Mouse (Mus musculus): Measurements from ENCODE around the gene Eif2ak3.
A peak's percentile ranks its signal among the peaks of the same experiment; 100 is the strongest.
"Not testable (repeated sequence)": the region's sequence is repeated elsewhere in the genome, so short reads cannot be mapped to it uniquely, and the experiment has no call there.

The Eif2ak3 gene

DNA sequence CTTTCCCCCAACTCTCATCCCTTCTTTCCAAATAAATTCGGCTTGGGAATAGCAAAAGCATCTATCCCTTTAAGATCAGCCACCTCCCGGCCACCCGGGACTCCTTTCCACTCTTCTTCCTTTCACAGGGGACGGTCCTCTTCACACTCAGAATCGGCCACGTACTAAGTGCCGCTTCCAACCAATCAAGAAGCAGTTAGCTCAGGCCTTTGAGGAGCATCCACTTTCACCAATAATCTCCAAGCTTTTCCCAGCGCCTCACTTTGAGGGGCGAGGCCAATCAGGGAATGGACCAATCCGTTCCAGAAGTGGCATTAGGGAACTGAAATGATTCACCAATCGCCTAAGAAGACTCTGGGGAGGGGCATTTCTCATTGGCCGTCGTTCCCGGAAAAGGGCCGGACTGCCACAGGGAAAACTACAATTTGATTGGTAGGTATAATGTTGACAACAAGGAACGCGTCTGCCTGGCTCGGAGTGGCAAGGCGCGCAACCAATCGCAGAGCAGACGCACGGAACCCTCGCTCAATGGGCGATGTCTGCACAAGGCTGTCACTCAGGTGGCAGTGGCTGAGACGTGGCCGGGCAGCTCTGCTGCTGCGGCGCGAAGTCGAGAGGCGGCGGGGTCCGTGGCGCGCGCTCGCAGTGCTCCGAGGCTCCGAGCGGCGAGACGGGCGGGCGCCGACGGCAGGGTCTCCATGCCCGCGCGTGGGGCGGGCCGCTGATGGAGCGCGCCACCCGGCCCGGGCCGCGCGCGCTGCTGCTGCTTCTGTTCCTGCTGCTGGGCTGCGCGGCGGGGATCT, at the start of gene Eif2ak3:
Gene Eif2ak3, plus strand, starts transcription at position 514 of the 803 bp plus-strand sequence.
- DNase-seq (ENCODE audit: low spot score), result peak; percentile 100

DNA sequence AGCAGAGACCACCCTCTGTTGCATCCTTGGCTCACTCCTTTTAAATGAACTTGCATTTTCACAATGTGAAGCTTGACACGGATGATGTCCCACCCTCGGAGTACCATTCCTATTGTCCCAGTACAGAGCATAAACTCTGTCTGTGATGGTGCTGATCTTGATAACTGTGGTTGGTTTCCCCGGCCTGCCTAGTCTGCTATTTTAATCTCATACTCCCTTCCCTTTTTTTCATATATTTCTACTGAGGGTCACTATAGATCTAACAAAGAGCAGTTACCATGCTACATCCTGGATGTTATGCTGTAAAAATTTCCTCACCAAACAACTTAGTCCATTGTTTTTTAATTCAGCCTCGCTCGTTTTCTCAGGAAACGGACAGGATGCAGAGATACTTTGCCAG, 47.4 kb upstream of the Eif2ak3 start:
- DNase-seq (ENCODE audit: low spot score), result no peak

DNA sequence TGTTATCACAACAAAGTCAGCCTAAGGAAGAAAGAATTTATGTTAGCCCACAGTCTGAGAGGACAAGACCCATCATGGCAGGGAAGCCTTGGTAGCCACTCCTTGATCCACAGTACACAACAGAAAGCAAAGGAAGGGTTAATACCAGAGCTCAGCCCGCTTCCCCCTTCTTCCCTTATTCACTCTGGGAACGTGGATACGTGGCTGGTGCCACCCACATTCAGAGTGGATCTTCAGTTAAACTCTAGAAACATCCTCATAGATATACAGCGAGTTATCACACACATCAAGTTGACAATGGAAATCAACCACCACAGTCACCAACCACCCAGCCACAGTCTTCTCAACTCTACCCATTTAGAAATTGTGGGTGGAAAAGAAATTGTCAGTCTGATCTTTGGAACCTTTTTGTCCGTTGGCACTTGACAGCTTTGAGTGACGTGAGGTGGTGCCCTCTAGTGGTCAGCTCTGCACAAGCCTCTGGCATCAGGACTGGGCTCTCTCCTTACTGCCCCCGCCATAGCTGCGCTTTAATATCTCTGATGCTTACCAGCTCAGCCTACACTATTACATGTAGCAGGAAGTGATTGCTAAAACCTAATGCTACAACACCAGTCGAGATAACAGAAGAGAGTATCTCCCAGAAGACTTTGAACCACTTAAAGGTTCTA, 46.6 kb upstream of the Eif2ak3 start:
- no peak for DNase-seq (ENCODE audit: low spot score)

DNA sequence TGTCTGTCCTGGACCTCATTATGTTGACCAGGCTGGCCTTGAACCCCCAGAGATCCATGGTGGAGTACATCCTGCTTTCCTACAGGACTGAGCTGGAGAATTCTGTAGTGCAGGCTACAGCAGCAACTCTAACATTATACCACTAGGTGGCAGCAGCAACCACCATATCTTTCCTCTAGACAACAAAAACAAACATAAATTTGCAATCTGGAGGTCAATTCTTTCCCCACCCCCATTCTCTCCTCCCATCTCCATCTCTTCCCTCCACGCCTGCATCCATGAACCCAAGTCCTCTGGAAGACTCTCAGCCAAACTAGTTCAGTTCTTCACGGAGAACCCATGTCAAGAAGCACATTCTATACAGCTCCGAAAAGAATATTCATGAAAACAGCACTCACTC, 39.7 kb upstream of the Eif2ak3 start:
- no peak for DNase-seq (ENCODE audit: low spot score)

DNA sequence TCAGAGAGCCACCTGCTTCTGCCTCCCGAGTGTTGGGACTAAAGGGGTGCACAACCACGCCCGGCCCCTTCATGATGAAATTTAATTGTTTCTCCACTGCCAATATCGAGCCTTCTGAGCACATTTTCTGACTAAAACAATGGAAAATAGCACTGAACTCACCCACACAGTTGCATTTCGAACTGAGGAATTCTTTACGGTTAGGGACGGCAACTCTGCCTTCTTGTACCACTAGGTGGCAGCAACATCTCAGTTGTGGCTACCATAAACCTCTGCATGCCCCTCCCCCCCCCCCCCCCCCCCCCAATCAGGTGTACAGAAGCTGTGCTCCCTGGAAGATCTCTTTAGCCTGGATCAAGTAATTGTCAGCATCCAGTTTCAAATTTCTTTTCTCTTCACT, 39.0 kb upstream of the Eif2ak3 start:
- peak; percentile 60 for DNase-seq (ENCODE audit: low spot score)

DNA sequence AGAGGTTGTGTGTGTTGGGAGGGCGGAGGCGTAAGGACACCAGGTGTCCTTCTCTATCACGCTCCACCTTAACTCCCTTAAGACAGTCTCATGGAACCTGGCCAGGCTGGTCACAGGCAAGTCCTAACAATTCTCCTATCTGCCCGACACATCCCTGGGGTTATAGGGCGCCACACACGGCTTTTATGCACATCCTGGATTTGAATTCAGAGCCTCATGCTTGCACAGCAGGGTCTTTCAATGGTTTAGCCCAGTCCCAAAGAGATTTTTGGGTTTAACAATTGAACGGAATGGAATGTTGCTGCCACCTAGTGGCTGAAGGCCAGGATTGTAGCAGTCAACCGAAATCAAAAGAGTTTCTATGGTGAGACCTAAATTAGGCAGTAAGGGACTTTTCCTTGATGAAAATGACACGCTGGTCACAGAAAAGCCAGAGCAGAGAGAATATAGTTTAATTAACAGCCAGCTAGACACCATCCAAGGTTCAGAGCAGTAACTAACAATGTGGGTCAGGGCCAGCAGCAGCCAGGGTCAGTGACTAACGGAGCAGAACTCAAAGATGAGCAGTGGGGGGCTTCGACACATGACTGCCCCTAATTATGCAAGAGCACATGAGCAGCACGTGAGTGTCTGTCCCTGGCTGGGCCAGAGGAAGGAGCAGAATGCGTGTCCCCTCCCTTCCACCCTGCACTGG, 38.3 kb upstream of the Eif2ak3 start:
- no peak for DNase-seq (ENCODE audit: low spot score)

DNA sequence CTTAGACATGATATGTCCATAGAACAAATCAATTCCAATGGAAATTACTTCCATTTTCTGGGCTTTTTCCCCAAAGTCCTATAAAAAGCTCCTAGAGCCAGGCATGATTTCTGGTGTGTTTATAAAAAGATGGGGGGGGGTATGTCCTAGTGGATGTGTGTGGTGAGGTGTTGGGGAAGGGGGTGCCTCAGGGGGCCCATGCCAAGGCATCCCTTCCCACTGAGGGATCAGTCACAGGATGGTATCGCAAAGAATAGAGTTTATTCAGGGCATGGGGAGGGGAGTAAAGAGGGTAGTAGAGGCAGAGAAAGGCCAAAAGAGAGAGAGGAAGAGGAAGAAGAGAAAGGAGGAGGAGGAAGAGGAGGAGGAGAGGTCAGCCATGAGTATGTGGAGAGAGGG, 37.8 kb upstream of the Eif2ak3 start:
- DNase-seq (ENCODE audit: low spot score), result no peak

DNA sequence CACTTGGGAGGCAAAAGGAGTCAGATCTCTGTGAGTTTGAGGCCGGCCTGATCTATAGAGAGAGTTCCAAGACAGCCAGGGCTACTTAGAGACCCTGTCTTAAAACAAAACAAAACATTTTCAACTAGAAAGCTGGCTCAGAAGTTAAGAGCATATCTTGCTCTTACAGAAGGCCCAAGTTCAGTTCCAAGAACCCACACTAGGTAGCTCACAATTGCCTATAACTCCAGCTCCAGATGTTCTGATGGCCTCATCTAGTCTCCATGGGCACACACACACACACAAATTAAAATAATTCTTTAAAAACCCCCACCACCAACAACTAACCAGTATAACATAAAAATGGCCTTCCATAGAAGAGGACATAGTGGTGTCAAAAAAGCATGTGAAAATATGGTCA, 33.8 kb upstream of the Eif2ak3 start:
- no peak for DNase-seq (ENCODE audit: low spot score)

DNA sequence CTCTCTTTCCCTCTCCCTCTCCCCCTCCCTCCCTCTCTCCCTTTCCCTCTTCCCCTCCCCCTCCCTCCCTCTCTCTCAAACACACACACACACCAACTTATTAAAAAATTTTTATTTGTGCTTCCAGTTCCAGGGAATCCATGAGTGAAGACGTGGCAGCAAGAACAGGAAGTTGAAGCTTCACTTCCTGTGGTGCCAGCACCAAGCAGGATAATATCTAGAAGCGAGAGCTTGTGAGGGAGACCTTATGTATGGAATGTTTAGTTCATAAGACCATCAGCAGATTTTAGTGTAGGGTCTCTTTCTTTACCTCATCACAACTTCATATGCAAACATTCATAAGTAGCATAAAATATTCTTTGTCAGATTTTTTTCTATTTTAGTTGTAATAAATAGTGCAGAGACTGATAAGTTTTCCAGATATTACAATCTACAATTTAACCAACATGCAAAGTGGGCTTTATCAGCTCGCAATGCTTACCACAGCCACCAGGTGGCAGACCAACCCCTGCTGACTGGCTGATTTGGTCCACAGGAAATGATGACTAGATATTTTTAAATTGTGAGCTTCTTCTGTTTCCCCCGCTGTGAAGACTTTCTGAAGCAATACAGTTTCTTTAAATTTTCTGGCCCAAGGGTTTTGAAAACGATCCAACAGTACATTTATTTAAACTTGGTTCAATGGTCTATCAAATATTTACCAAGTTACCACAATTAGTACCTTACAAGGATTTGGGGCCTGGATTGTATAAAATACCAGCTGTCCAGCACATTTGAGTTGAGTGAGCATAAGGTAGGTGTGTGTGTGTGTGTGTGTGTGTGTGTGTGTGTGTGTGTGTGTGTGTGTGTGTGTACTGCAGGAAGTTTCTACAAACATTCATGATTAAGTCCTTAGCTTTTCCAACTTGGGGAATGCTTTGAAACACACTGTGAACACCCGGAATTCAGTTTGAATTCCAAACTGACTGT, 32.5 kb upstream of the Eif2ak3 start:
- DNase-seq (ENCODE audit: low spot score), result peak; percentile 62

DNA sequence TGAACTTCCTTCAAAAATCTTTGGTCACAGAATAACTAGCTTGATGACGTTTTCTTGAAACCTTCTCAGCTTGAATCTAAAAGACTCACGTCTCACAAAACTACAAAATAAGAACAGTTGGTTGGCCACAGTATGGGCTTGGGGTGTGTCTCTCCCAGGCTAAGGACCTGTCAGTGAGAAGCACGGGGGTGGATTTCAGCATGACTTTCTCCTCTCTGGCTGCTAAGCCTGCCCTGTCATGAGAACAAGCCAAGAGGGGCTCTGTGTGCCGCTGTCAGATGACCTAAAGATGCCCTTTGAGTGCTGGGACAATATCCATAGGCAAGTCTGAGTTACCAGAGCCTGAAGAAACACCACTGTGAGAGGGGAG, 31.8 kb upstream of the Eif2ak3 start:
- DNase-seq (ENCODE audit: low spot score), result no peak

DNA sequence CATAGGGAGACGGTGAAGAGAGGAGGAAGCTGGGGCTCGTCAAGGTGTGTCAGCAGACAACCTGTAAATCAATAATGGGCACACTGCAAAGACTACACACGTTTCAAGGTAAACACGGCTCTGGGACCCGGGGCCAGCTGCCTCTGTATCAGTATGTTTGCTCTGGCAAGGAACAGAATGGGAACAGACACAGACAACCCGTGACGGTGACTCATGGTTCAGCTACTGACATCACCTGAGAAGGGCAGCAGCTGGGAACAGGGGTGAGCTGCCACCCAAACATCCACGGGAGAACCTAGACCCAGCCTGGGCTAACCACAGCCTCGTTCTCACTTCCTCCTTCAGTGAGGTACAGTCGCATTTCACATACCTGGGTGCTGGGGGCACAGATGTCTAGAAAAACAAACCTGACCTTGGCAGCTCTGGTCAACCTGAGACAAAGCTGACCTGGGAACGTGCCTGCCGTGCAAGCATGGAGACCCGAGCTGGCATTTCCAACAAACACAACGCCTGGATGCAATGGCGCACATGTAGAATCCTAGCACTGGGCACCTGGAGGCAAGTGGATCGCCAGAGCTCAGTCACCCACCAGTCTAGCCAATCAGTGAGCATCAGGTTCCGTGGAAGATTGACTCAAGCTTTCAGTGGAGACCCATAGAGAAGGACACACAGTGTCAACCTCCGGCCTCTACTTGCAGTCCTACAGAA, 30.2 kb upstream of the Eif2ak3 start:
- no peak for DNase-seq (ENCODE audit: low spot score)

DNA sequence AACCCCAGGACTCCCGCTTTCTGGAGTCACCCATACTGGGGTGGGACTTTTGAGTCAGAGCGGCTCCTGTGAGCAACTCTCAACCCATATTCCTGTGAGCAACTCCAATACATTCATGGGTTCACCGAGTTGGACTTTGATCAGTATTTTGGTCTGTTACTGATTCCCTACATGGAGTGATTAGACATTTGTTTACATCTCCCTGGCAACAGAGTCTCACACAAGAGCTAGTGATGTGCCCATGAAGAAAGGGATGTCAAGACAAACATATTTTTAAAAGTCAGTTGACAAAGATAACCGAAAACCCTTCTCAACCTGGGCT, 29.7 kb upstream of the Eif2ak3 start:
- DNase-seq (ENCODE audit: low spot score), result no peak

DNA sequence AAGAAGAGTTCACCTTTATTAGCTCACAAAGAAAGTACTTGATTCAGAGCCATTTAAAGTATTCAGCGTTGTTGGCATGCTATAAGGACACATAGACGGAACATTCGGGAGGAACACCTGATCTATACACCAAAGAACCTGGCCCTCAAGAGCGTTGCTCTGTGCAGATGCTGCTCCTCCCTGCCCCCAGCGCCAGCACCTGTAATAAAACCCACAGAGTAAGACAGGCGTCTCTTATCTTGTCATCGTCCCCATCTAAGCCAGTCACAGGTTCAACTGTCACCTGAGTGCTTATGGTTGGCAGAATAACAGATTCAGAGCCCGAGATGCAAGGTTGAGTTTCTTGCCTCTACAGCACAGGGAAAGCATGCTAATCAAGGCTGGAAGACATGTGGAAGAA, 28.8 kb upstream of the Eif2ak3 start:
- no peak for DNase-seq (ENCODE audit: low spot score)

DNA sequence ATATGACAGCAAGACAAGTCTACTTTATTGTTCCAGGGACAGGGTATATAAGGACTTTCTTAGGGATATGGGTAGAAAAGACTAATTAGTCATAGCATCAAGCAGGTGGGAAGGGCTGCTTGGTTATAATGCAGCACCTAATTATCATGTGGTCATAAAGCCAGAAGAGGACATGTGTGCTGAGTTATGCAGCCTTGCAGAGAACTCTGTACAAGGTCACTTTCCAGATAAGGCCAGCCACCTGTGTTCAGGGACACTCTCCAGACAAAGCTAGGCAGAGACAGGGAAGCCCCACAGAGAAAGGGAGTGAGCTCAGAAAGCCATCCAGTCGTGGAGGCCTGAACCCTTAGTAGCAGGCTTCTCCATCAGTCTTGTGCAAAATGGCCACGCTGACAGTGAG, 22.7 kb upstream of the Eif2ak3 start:
- no peak for DNase-seq (ENCODE audit: low spot score)

DNA sequence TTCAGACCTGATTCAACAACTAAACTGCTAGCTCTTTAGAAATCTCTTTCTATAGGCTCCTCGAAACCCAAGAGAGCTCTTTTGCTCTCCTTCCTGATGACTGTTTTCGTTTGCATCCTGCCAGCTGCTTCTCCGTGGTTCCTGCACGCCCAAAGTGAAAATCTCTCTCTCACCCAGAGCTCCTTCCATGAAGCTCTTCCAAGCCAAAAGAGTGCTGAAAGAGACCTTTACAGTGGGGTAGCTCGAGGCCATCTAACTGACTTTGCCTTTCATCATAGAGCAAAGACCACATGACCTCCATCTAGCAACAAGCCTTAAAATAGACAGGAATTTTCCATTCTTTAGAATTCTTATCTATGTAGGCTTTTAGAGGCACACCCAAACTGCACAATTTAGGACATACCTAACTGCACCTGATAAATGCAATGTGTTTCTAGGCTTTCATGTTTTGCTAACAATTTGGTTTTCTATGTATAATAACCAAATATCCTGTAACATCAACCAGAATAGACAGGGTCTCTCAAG, 21.9 kb upstream of the Eif2ak3 start:
- no peak for DNase-seq (ENCODE audit: low spot score)

DNA sequence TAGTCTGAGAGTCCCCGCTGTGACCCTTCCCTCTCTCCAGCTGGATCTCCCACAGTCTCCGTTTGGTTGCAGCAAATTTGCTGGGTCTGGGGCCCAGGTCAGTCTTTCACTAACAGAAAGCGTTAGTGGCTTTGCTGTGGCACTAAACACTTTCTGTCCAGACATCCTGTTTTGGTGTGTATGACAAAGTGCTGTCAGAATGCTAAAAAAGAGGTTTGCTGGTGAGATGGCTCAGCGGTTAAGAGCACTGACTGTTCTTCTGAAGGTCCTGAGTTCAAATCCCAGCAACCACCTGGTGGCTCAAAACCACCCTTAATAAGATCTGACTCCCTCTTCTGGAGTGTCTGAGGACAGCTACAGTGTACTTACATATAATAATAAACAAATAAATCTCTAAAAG, 21.0 kb upstream of the Eif2ak3 start:
- DNase-seq (ENCODE audit: low spot score), result not testable (repeated sequence)

DNA sequence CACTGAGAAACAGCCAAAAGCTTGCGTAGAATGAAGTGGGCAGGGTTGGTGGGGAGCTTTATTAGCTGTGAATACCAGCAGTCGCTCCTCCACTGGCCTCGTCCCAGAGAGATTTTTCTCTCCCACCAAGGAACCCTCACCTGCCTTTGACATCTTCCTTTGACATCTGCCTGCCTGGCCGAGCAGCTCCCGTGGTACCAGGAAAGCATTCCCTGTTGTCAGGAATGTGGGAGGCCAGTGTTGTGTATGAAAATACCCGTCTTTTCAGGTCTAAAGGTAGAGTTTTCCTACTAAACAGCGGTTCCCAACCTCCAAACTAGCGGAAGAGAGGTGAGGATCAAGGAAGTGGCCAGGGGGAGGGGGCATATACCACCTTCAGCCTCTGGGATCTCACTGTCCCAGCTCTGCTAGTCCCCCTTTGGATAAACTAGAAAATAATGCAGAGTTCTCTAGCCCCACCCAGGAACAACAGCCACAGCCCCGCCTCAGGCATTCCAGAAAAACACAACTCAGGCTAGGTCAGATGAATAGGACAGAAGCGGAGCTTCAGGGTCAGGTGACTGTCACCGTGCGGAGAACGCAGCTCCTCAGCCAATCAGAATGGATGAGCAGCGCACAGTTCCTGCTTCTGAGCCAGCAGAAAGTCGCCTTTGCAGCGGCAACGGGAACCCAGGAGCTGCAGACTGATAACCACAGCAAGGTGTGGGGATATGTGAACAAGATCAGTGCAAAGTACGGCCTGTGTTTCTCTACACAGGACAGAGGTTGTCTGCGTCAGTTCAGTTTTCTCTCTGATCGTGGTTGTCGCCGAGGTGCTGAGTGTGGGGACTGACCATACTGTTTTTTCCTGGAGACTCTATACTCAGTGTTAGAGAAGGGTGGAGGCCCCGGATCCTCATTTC, 20.0 kb upstream of the Eif2ak3 start:
- peak; percentile 71 for DNase-seq (ENCODE audit: low spot score)

DNA sequence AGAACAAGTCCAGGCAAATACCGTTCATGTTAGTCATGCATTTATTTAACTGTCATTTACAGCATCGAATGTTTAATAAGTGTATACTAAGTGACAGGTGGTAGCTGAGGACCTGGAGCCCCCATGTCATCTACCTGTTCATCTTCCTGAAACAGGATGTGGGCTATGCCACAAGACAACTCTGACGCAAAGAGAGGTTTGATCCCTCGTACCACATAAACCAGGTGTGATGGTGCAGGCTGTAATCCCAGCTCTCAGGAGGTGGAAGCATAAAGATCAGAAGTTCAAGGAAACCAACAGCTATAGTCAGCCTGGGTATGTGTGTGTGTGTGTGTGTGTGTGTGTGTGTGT, 19.4 kb upstream of the Eif2ak3 start:
- no peak for DNase-seq (ENCODE audit: low spot score)

DNA sequence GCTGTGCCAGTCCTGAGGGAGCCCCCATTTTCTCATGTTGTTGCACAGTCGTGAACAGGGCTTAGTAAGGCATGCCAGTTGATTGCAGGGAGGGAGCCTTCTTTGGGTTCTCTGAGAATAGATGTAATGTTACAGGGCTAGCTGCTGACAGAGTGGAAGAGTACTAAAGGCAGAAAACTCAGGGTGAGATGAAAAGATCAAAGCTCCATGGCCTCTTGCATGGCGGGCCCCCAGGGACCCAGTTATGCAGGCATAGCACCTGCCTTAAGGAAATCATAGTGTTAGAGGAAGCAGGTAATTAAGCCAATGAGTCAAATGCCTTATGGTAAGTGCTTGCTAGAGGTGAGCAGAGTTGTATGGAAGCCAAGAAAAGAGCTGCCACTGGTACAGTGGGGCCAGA, 14.9 kb upstream of the Eif2ak3 start:
- DNase-seq (ENCODE audit: low spot score), result no peak

DNA sequence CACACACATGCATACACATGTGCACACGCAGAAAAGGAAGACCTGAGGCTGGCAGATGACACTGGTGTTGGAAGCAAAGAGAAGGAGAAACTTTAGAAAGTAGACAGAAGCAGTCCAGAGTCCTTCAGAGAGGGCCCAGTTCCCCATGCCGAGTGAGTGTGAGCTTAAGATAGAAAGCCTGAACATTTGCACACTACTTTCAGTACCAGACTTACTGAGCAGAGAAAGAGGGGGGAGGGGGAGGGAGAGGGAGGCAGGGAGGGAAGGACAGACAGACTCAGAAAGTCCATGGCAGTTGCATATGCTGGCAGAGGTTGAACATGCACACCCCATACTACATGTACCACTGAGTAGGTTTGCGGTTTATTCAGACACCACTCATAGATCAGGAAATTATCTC, 13.8 kb upstream of the Eif2ak3 start:
- DNase-seq (ENCODE audit: low spot score), result no peak
